Mouse (Mus musculus) brain, adult 2 months (tissue): ENCODE measurements at regions not wholly inside any gene's neighbourhood (a gene's known extent, or its start where the extent isn't known, plus 50 kb on each side); places are given as distances from the start of the nearest gene placed in this dataset.

Source experiments
- DNase-seq: peaks from one replicate; pipeline ENCODE4 v3.0.0; 2011; ENCODE audit warnings: low read depth, low spot score

GRCm38 (mm10) chr5:129420981-129421380 lies 80.0 kb upstream of the Sfswap start:
- DNase-seq = no peak

- no peak for DNase-seq
Observed at GRCm38 (mm10) chr5:129429897-129430296, 71.1 kb upstream of the Sfswap start.

GRCm38 (mm10) chr5:129430330-129430729 lies 70.7 kb upstream of the Sfswap start:
- no peak for DNase-seq

- DNase-seq = peak; percentile 81
Observed at GRCm38 (mm10) chr5:129449931-129450573, 51.0 kb upstream of the Sfswap start.
